Mouse (Mus musculus): ENCODE measurements around the gene Gm5930.
"Not testable (repeated sequence)": the region's sequence is repeated elsewhere in the genome, so short reads cannot be mapped to it uniquely, and the experiment has no call there.

The Gm5930 gene

DNA sequence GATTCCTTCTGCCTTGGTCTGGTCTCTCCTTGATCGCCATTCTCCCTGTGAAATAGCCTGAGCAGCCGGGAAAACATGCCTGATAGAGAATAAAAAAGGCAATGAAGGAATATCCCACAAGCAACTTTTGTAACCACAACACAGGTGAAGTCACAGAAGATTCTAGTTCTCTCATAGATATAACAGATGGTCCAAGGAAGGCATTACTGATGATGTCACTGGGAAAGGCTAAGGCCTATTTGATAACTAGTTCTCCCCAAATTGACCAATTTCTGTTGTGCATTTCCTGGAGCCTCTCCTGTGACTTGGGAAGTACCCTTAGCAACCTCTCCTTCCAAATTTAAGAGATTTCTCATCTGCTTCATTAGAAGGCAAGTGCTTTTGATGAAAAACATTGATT lies at the start of gene Gm5930:
Gm5930 (minus strand) TSS at position 101 of the 400 bp plus-strand sequence.
- not testable (repeated sequence) for DNase-seq (ENCODE audit: low spot score in 2 of 2)

DNA sequence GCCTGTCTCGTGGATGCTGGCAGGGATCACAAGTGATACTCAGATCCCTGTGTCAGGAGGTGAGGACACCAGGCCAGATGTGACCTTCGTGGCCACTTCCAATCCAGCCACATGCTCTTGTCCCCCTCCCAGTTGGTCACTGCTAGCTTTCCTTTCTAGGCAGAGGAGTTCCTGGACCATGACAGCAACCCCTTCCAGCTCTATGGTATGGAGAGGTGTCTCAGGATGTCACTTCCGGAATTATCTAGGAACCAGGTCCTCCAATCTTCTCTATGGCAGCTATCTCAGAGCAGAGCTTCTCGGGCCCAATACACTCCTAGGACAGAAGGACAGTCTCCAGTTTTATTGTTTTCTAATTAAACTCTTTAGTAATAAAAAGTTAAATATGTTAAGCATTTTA lies 45.8 kb upstream of the Gm5930 start:
- DNase-seq (ENCODE audit: low spot score in 2 of 2): not testable (repeated sequence)

DNA sequence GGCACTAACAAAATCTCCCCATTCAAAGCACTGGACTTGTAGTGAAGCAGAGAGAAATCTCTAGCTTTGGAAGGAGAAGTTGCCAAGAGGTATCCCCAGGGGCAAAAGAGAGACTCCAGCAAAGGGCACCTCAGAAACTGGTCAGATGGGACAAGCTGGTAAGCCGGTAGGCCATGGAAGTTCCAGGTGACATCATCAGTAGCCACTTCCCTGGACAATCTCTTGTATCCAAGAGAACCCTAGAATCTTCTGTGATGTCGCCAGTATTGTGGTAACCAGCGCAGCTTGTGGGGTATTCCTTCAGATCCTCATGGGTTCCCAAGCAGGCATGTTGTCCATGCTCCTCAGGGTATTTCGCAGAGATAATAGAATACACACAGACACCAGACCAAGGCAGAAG lies 26.7 kb upstream of the Gm5930 start, which contains the start of gene Gm8229:
Gm8229 (plus strand) TSS at position 301 of the 400 bp plus-strand sequence.
- not testable (repeated sequence) for DNase-seq (ENCODE audit: low spot score in 2 of 2)

DNA sequence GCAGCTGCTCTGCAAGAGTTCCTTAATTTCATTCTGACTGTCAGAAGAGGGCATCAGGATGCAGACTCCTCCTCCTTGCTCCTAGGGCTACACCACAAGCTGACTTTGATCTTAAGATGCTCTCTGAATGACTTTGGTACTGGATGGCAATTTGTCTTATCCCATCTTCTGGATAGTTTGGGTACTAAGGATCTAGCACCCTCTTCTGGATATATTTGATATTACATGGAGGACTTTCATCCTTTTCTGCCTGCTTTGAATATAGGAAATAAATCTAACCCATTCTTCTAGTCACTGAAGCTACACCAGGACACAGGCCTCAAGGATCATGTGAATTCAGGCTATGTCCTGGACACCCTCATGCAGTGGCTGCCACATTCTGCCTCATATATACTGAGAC lies 23.9 kb upstream of the Gm5930 start:
- DNase-seq (ENCODE audit: low spot score in 2 of 2): not testable (repeated sequence)

DNA sequence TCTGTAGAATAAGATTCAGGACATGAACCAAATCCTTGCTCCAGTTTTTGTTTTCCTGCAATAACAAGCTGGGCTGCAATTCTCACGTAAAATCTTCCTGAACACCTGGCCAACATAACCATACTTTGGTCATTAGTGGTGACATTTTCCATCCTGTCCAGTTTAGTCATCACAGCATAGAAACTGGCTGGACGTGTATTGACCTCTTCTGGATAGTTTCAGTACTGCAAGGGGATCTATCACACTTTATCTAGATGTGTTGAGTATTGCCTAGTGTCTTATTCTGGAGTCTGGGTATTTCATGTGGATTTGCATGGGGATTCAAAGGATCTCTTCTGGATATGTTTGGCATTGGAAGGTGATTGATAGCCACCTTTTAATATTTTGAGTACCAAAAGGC lies 23.0 kb upstream of the Gm5930 start:
- not testable (repeated sequence) for DNase-seq (ENCODE audit: low spot score in 2 of 2)

DNA sequence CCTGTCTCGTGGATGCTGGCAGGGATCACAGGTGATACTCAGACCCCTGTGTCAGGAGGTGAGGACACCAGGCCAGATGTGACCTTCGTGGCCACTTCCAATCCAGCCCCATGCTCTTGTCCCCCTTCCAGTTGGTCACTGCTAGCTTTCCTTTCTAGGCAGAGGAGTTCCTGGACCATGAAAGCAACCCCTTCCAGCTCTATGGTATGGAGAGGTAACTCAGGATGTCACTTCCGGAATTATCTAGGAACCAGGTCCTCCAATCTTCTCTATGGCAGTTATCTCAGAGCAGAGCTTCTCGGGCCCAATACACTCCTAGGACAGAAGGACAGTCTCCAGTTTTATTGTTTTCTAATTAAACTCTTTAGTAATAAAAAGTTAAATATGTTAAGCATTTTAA lies 26.3 kb downstream of the Gm5930 start:
- not testable (repeated sequence) for DNase-seq (ENCODE audit: low spot score in 2 of 2)

DNA sequence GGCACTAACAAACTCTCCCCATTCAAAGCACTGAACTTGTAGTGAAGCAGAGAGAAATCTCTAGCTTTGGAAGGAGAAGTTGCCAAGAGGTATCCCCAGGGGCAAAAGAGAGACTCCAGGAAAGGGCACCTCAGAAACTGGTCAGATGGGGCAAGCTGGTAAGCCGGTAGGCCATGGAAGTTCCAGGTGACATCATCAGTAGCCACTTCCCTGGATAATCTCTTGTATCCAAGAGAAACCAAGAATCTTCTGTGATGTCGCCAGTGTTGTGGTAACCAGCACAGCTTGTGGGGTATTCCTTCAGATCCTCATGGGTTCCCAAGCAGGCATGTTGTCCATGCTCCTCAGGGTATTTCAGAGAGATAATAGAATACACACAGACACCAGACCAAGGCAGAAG lies 53.1 kb downstream of the Gm5930 start, which contains the start of gene Gm8220:
Gm8220 (plus strand) TSS at position 301 of the 400 bp plus-strand sequence.
- not testable (repeated sequence) for DNase-seq (ENCODE audit: low spot score in 2 of 2)
